9 mouse cellular contexts compared by ENCODE assay signal in genomic region chr4:114909602-114910484, GRCm38 (mm10). TPM values are rescaled to one million over a fixed set of nuclear protein-coding genes. Genes with fewer than 3 reads are reported as not detected.
DNase-seq lines count a peak whose midpoint lies in the region; ATAC-seq and TF ChIP-seq lines count a peak whose summit lies in the region.
"Had no signal": no experiment of that assay in that cellular context is flagged by ENCODE, and none has a peak within 500 bp of the region (broad histone marks: within the 10 kb centered on the region; RNA-seq: fewer than 3 reads in every experiment).

No protein-coding gene starts in this region.

- peaks cover 87% of the 10 kb centered on the region for H3K27me3 ChIP-seq in forebrain, postnatal 0 days (ENCODE audit: insufficient read depth, low read length)
- peaks cover 100% of the 10 kb centered on the region for H3K27me3 ChIP-seq in midbrain, embryonic 10.5 days (ENCODE audit: low read depth, poor library complexity, severe bottlenecking)
- H3K27me3 ChIP-seq: Patski had no signal

- H3K9me3 ChIP-seq in forebrain, postnatal 0 days (ENCODE audit: low read length), result no peaks in the 10 kb centered on the region
- no peaks in the 10 kb centered on the region for H3K9me3 ChIP-seq in midbrain, embryonic 10.5 days (replicated peaks)

- intact Hi-C loops in gastrocnemius, adult 2 months (cut with DNase I), result loop anchor here (1.0 to 10.0 kb wide), 2 partner anchors 145 to 245 kb away; partner anchors contain the start of gene Tal1

- H3K4me3 ChIP-seq in gastrocnemius, adult 2 months, result peak overlapping the region; percentile 86
- peak overlapping the region; percentile 29; the same call in 1 of the 2 replicates for H3K4me3 ChIP-seq in forebrain, postnatal 0 days (ENCODE audit: low read depth, low read length)
- H3K4me3 ChIP-seq in midbrain, embryonic 10.5 days, result peak overlapping the region; percentile 62

- 2% methylated on average over 20 of the region's 20 CpGs for WGBS in forebrain, postnatal 0 days
- WGBS in midbrain, embryonic 10.5 days, result 2% methylated on average over 20 of the region's 20 CpGs

- no peak for ATAC-seq in forebrain, postnatal 0 days

- no peak overlapping the region for H3K9ac ChIP-seq in forebrain, postnatal 0 days

- no peaks in the 10 kb centered on the region for H3K36me3 ChIP-seq in forebrain, postnatal 0 days (ENCODE audit: insufficient read depth)
- H3K36me3 ChIP-seq in midbrain, embryonic 10.5 days, result no peaks in the 10 kb centered on the region

- peak; percentile 38 for DNase-seq in gastrocnemius, adult 2 months
- DNase-seq in gastrocnemius, postnatal 4 days (ENCODE audit: low spot score in 2 of 2), result no peak
- DNase-seq in adrenal gland, postnatal 14 days, result peak; percentile 47
- no peak for DNase-seq in forebrain, postnatal 0 days
- peak; percentile 50 to 53 for DNase-seq in kidney, postnatal 25 days
- DNase-seq in midbrain, embryonic 10.5 days (ENCODE audit: low spot score), result peak; percentile 69
- DNase-seq in testis, postnatal 10 days (ENCODE audit: low spot score), result peak; percentile 70
- DNase-seq in cerebellum, postnatal 36 days, result no peak

- peak; percentile 61 for TF ChIP-seq CTCF in gastrocnemius, adult 2 months (IDR thresholded peaks at IDR 0.05)
- peak; percentile 47 for TF ChIP-seq CTCF in forebrain, postnatal 0 days (IDR thresholded peaks at IDR 0.05; ENCODE audit: low read depth)

- H3K27ac ChIP-seq in gastrocnemius, adult 2 months, result peak overlapping the region; percentile 91
- H3K27ac ChIP-seq in forebrain, postnatal 0 days (ENCODE audit: low read depth, low read length), result no peak overlapping the region
- peak overlapping the region; percentile 79; the same call in 1 of the 2 replicates for H3K27ac ChIP-seq in midbrain, embryonic 10.5 days (replicated peaks)

- peak overlapping the region; percentile 43 for H3K4me2 ChIP-seq in forebrain, postnatal 0 days (ENCODE audit: low read depth)

- no peaks in the 10 kb centered on the region for H3K4me1 ChIP-seq in forebrain, postnatal 0 days (ENCODE audit: insufficient read depth)
- H3K4me1 ChIP-seq in midbrain, embryonic 10.5 days, result peaks cover 45% of the 10 kb centered on the region

RNA-seq across cellular contexts. Expression of gene Foxd2, which starts 1.2 kb away (rescaled TPM):
- under 1 TPM; 0.14 to 0.38 TPM for total RNA-seq in gastrocnemius, adult 2 months (2021)
- 1 to 10 TPM; 1.4 to 1.5 TPM for total RNA-seq in gastrocnemius, postnatal 4 days (2021)
- 1.6 and 1.9 TPM in 2 replicates for total RNA-seq in adrenal gland, postnatal 14 days (2021)
- 0.38 and 1.8 TPM in 2 replicates for total RNA-seq in forebrain, postnatal 0 days (2014; rRNA removed)
- 0.25 and 0.28 TPM in 2 replicates for polyA plus RNA-seq in forebrain, postnatal 0 days (2015; fragmentation: Nextera tagmentation; extraction: Ambion mirVana)
- polyA plus RNA-seq in midbrain, embryonic 10.5 days (2016; fragmentation: Nextera tagmentation; extraction: Ambion mirVana), result 2.1 and 3.3 TPM in 2 replicates

RNA-seq across cellular contexts. Expression of gene Foxe3, which starts 16.0 kb away (rescaled TPM):
- not detected for total RNA-seq in gastrocnemius, adult 2 months (2021)
- total RNA-seq in gastrocnemius, postnatal 4 days (2021), result not detected
- total RNA-seq in adrenal gland, postnatal 14 days (2021), result not detected in 2 replicates
- total RNA-seq in forebrain, postnatal 0 days (2014; rRNA removed), result not detected in 2 replicates
- not detected in 2 replicates for polyA plus RNA-seq in forebrain, postnatal 0 days (2015; fragmentation: Nextera tagmentation; extraction: Ambion mirVana)
- polyA plus RNA-seq in midbrain, embryonic 10.5 days (2016; fragmentation: Nextera tagmentation; extraction: Ambion mirVana), result 6.7 and 14.7 TPM in 2 replicates
- polyA plus RNA-seq: Patski had no signal

Comparison
In these comparisons a context has a peak if more than half of its experiments do, and no peak if none do; other contexts are left out.
1. DNase-seq: peak in gastrocnemius, adult 2 months (single experiment), adrenal gland, postnatal 14 days (single experiment), kidney, postnatal 25 days (2 of 2), midbrain, embryonic 10.5 days (single experiment) and testis, postnatal 10 days (single experiment); none in gastrocnemius, postnatal 4 days (0 of 2), forebrain, postnatal 0 days (single experiment) and cerebellum, postnatal 36 days (0 of 2).
2. H3K4me3 ChIP-seq: peak in every context shown above with its lines; median percentile 86 in gastrocnemius, adult 2 months; 62 in midbrain, embryonic 10.5 days; 29 in forebrain, postnatal 0 days.